ENCODE assay signal across 11 mouse cellular contexts in the genomic region with DNA sequence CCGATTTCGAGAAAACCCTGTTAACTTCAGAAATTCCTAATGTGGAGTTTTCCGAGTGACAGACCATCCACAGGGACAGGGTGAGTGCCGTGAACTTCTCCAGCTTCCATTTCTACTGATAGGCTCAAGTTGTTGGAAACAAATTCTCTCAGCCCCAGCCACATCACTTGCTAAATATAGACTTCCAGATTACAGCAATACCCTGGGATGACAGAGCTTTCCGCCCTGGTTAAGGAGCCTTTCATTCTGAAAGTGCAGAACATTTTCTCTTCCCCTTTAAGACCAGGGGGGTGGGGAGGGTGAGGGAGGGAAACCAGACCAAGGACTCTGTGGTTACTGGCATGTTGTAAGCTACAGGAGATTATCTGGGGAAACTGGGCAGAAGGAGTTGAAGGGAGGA. TPM values are rescaled to one million over a fixed set of nuclear protein-coding genes. Genes with fewer than 3 reads are reported as not detected.
DNase-seq lines count a peak whose midpoint lies in the region; ATAC-seq and TF ChIP-seq lines count a peak whose summit lies in the region.
"Had no signal": no experiment of that assay in that cellular context is flagged by ENCODE, and none has a peak within 500 bp of the region (broad histone marks: within the 10 kb centered on the region; RNA-seq: fewer than 3 reads in every experiment).

No protein-coding gene starts in this region.

- H3K9me3 ChIP-seq in heart, embryonic 13.5 days = no peaks in the 10 kb centered on the region; the same call in 1 of the 2 replicates
- no peaks in the 10 kb centered on the region for H3K9me3 ChIP-seq in forebrain, embryonic 15.5 days

- peak; percentile 23 for DNase-seq in layer of hippocampus, adult 11-12 months (ENCODE audit: low spot score)
- no peak for DNase-seq in layer of hippocampus, postnatal 10 days (ENCODE audit: low spot score in 2 of 2)
- DNase-seq in embryo, embryonic 10.5 days (ENCODE audit: low spot score) = no peak

- peak overlapping the region; percentile 30 for H3K4me3 ChIP-seq in bone marrow macrophage, adult 2 months (ENCODE audit: insufficient read depth, low read length)
- H3K4me3 ChIP-seq in heart, embryonic 13.5 days = no peak overlapping the region
- no peak overlapping the region for H3K4me3 ChIP-seq in macrophage (ENCODE audit: inconsistent target)
- H3K4me3 ChIP-seq in forebrain, embryonic 15.5 days = no peak overlapping the region
- H3K4me3 ChIP-seq: limb, embryonic 12.5 days had no signal

- TF ChIP-seq CTCF in bone marrow macrophage, adult 2 months (IDR thresholded peaks at IDR 0.05; ENCODE audit: low read depth, low read length) = no peak

- peak; percentile 71; the same call in 1 of the 2 replicates for ATAC-seq in heart, embryonic 13.5 days (ENCODE audit: extremely low read depth, insufficient number of reproducible peaks, low FRiP score, low TSS enrichment)
- no peak for ATAC-seq in forebrain, embryonic 15.5 days (replicated peaks)
- ATAC-seq in CD4-positive, CD25-positive, alpha-beta regulatory T cell, adult 4 months = no peak
- ATAC-seq: activated CD4-positive, CD25-positive, alpha-beta regulatory T cell, adult 4 months had no signal

- H3K4me2 ChIP-seq in heart, embryonic 13.5 days = peak overlapping the region; percentile 8; the same call in 1 of the 2 replicates
- H3K4me2 ChIP-seq in forebrain, embryonic 15.5 days (replicated peaks) = no peak overlapping the region
- H3K4me2 ChIP-seq: limb, embryonic 12.5 days had no signal

- H3K4me1 ChIP-seq in bone marrow macrophage, adult 2 months (ENCODE audit: control insufficient read depth, insufficient read depth, low read length) = peaks cover 24% of the 10 kb centered on the region
- peaks cover 13% of the 10 kb centered on the region for H3K4me1 ChIP-seq in heart, embryonic 13.5 days
- no peaks in the 10 kb centered on the region for H3K4me1 ChIP-seq in forebrain, embryonic 15.5 days
- H3K4me1 ChIP-seq: limb, embryonic 12.5 days had no signal

- no peak for TF ChIP-seq POLR2A in bone marrow macrophage, adult 2 months (IDR thresholded peaks at IDR 0.05; ENCODE audit: borderline replicate concordance, low read depth, low read length)

- H3K27ac ChIP-seq in bone marrow macrophage, adult 2 months (ENCODE audit: insufficient read depth, low read depth, low read length) = peak overlapping the region; percentile 90
- H3K27ac ChIP-seq in heart, embryonic 13.5 days (replicated peaks) = peak overlapping the region; percentile 90
- peak overlapping the region; percentile 71 for H3K27ac ChIP-seq in macrophage
- H3K27ac ChIP-seq in forebrain, embryonic 15.5 days (replicated peaks) = no peak overlapping the region
- H3K27ac ChIP-seq: limb, embryonic 12.5 days; stomach, postnatal 0 days had no signal

- H3K9ac ChIP-seq in heart, embryonic 13.5 days = no peak overlapping the region
- H3K9ac ChIP-seq in forebrain, embryonic 15.5 days (replicated peaks) = no peak overlapping the region
- H3K9ac ChIP-seq: limb, embryonic 12.5 days had no signal

- H3K27me3 ChIP-seq in heart, embryonic 13.5 days (replicated peaks) = no peaks in the 10 kb centered on the region
- H3K27me3 ChIP-seq in forebrain, embryonic 15.5 days = no peaks in the 10 kb centered on the region
- H3K27me3 ChIP-seq: limb, embryonic 12.5 days had no signal

- WGBS in heart, embryonic 13.5 days = 15% methylated on average over 5 of the region's 5 CpGs
- 12% methylated on average over 5 of the region's 5 CpGs for WGBS in macrophage (ENCODE audit: missing documents)
- WGBS in forebrain, embryonic 15.5 days = 93% methylated on average over 5 of the region's 5 CpGs

- H3K79me2 ChIP-seq in macrophage (ENCODE audit: inconsistent target) = no peaks in the 10 kb centered on the region

- H3K36me3 ChIP-seq in heart, embryonic 13.5 days = no peaks in the 10 kb centered on the region
- H3K36me3 ChIP-seq in macrophage (ENCODE audit: inconsistent target) = no peaks in the 10 kb centered on the region
- H3K36me3 ChIP-seq in forebrain, embryonic 15.5 days = no peaks in the 10 kb centered on the region
- H3K36me3 ChIP-seq: limb, embryonic 12.5 days had no signal

RNA-seq across cellular contexts. Expression of a gene that starts 42.9 kb away (rescaled TPM):
- total RNA-seq in layer of hippocampus, postnatal 10 days (2021) = 1 to 10 TPM; 1.6 to 2.5 TPM
- not detected in 2 replicates for polyA plus RNA-seq in bone marrow macrophage, adult 2 months (2012; ENCODE audit: insufficient read depth, insufficient read length, missing spikeins)
- 7.1 TPM in 2 replicates for polyA plus RNA-seq in heart, embryonic 13.5 days (2015; fragmentation: Nextera tagmentation; extraction: Ambion mirVana)
- 10 to 100 TPM in 7 of 26 experiments, 1 to 10 TPM in 10, under 1 TPM in 3, not detected in 6; 0.71 to 33.7 (median 2.8) TPM for total RNA-seq in macrophage (2018; cell fraction: chromatin; rRNA removed)
- 10 to 100 TPM in 8 of 26 experiments, 1 to 10 TPM in 10, under 1 TPM in 7, not detected in 1; 0.13 to 41.7 (median 2.7) TPM for total RNA-seq in macrophage (2018; cell fraction: cytosol; rRNA removed)
- total RNA-seq in macrophage (2018; cell fraction: nucleus; rRNA removed) = 100 to 1,000 TPM in 1 of 26 experiments, 10 to 100 TPM in 11, 1 to 10 TPM in 8, under 1 TPM in 5, not detected in 1; 0.54 to 112 (median 8.7) TPM
- 0.41 to 0.55 TPM (median 0.44 TPM) in 3 replicates for polyA plus RNA-seq in macrophage (2018)
- 1.4 TPM in 2 replicates for polyA plus RNA-seq in forebrain, embryonic 15.5 days (2015; fragmentation: Nextera tagmentation; extraction: Ambion mirVana)
- not detected for polyA plus RNA-seq in CD4-positive, CD25-positive, alpha-beta regulatory T cell, adult 4 months (2017; shearing (Covaris generic))
- polyA plus RNA-seq: activated CD4-positive, CD25-positive, alpha-beta regulatory T cell, adult 4 months had no signal
